Mouse (Mus musculus) skeletal muscle tissue, adult 2 months (tissue): ENCODE data around the gene Nav3.
"Not testable (repeated sequence)": the region's sequence is repeated elsewhere in the genome, so short reads cannot be mapped to it uniquely, and the experiment has no call there.

Experiments
- DNase-seq: peaks from one replicate; pipeline ENCODE4 v3.0.0-alpha.2; 2012; ENCODE audit warnings: low read depth, low spot score

Gene Nav3

DNA sequence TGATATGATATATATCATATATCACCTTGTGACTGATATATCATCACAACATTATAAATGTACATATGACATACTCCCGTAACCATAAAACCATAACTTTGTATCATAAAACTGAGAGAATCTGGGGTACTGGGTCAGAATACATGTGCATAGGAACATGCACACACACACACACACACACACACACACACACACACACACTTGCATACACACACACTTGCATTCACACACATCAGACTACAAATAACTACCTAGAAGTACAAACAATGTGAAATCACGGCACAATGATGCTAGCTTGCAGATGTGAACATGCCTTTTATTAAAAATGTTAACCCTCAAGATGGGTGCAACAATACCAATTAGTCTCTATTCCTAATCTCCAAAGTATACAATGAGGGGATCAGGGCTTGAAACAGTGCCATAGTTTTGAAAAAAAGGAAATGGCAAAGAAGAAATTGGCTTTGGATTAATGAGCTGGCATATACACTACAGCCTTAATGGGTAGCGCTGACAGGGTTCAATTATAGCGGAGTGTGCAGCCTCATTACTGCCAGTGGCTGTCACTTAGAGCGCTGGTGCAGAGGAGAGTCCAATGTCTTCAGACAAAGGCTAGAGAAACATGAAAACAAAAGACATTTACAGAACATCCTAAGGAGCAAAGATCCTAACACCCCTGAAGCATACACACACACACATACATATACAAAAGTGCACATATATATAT lies 72.3 kb downstream of the Nav3 start:
- DNase-seq, result not testable (repeated sequence)

DNA sequence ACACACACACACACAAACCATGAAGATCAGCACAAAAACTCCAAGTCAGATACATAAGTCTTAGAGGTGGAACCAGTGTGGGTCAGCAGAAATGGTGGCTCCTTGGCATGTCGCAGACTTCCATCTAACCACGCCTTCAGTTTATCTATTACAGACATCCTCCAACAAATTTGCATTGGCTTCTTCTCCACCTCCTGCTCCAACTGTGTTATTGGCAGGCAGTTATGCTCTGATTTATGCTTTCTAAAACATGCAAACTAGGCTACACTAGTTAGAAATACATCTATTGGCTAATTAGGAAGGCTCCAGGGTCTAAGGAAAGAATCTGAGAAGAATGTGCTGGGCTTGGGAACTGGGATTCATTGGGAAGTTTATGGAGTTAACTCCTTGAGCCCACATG lies 75.2 kb downstream of the Nav3 start:
- no peak for DNase-seq

DNA sequence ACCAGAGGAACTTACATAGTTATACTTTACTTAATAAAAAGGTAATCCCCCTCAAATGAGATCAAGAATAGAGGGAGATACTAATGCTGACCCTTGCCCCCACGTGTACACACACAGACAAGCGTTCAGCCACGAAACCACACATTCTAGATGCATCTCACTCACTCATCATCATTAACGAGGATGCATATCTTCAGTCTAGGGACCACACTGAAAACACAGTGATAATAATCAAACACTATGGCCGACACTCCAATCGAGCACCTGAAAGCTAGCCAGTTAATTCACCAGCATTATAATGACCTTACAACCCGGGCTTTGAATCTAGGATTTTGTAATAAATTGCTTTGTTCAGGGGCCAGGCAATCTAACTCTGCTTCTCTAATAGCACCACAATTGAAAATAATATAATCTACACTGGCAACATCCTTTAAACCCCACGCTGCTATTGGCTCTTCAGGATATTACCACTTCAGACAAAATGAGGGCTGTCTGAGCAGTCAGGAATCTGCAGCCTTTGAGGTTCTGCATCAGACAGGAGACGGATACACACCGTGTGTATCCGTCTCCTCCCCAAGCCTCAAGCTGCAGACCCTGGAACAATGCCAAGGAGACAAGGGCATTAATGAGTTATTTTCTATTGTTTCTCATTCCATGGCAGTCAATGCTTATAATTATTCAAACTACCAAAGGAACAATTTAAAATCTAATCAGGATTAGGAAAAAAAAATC lies 83.1 kb downstream of the Nav3 start:
- DNase-seq, result no peak

DNA sequence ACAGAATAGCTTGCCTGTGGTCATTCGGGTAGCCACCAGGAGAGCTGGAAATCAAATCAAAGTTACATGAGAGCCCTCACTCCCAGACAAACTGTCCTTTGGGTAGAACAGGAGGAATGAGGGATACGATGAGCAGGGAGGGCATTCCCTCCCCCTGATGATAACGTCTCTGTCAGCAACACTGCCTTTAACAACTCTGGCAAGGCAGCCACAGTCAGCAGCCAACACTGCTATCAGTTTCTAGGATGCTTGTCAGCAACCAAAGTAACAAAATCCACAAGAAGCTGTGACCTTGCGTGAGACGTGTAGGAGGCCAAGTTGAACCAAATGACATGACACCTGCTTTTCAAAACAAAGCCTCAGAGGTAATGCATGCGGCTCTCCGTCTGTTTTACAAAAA lies 103.9 kb downstream of the Nav3 start:
- DNase-seq, result no peak

DNA sequence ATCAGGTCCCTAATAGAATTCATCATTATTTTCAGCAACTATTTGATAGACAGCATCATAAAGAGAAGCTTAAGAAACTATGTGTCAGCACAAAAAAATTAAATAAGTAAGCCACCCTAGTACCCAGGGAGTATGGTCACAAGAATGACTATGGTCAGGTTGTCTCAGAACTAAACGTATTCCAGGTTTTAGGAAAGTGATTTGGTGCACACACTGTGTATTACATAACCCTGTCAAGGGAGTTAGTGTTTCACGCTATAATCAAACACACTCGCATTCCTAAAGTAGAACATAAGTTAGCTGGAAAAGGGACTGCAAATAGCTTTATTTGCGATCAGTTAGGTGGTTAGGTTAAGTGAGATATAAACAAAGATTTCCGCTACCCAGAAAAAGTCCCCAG lies 126.0 kb downstream of the Nav3 start:
- peak; percentile 7 for DNase-seq

DNA sequence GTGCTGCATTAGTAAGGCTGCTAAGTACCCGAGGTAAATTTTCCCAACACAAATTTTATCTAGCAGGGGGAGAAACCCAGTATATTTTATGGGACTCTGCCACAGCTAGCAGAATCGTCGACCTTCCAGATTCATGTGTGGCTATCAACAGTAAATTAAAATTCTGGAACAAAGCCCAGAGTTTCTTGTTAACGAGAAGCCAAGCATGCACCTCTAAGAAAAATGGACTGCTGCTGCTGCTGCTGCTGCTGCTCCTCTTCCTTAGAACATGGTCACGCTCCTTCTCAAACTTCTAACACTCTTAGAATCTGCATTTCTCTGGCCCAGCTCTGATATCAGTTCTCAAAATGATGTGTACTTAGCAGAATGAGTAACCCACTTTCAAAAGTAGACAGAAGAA lies 126.4 kb downstream of the Nav3 start:
- DNase-seq, result no peak

DNA sequence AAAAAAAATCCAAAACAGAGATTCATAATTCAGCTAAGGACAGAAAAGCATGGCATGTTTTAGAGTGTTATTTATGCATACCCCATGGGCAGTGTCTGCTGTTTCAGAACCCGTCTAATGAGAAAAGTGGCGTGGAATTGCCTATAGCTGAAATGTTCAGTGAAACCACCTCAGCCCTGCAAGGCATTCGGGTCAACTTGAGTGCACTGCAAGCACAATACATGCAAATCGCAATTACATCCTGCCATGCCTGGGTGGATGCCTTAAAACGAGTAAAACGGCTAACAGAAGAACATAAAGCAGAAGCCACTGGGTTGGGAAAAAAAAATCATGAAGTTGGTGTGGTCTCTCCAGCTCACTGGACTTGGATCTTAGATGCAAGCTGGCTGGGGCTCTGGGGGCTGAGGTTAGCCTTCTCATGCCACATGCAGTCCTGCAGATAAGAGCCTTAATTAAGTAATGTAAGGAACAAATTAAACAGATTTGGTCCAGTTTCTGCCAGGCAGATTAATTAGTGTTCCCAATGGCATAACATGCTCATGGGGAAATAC lies 133.8 kb downstream of the Nav3 start:
- no peak for DNase-seq

DNA sequence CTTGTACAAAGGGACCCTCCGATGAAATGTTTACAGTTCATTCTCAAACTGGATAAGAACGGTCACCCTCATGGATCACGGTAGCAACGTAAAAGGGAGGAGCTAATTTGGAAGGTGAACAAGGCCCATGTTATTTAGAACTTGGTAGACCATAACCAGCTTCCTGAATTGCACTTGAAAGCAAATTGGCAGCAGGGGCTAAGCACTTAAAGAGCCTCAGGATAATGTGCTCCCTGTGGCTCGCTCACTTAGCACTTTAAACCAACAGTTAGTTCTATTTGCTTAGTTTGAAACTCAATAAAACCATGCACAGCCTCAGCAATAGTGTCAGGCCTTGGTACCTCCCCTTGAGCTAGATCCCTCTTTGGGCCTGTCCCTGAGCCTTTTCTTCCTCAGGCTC lies 138.7 kb downstream of the Nav3 start:
- no peak for DNase-seq

DNA sequence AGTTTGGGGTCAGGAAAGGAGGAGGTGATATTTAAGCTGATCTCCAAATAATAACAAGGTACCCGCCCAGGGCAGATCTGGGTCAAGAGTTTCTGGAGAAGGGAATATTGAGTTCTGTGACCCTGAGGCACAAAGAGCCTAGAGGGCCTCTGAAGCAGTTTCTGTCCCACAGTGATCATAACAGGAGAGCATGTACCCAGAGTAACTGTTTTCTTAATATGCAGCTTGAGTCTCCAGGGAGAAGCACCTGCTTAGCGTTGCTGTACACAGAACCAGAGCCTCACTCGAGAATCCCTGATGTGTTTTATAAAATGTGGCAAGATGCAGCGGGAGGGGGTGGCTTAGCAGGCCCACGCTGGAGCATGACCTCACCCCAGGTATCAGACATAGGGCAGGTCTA lies 141.5 kb downstream of the Nav3 start:
- DNase-seq, result no peak

DNA sequence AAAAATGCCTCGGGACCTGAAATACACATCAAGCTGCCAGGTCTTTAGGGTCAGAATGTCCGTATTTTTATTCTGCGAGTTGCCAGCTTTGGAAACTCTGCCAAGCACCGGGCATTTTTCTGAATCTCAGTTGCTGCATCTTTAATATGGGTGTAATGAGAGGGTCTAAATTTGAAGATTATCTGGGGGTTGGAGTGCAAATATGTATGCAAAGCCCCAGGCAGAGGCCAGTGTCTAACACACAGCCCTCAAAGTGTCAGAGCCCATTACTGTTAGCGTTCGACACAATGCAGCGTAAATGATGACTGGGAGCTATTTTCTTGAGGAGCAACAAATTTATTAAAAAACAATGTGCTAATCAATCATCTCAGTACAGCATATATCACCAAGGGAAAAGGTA lies 142.0 kb downstream of the Nav3 start:
- no peak for DNase-seq

DNA sequence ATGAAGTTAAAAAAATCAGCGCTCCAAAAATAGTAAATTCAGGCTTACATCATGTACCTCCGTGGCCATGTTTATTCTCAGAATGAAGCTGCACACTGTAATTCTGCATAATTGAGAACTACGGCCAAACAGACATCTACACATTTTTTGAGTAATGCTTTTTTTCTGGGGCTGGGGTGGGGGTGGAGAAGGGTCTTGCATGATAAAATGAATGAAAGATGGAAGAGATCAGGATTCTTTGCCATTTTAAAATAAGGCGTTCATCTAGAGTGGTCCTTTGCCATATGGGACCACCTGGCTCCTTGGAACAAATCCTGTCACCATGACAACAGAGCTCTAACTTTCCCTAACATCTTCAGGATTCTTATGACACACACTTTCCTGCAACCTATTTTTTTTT lies 146.5 kb downstream of the Nav3 start:
- no peak for DNase-seq

DNA sequence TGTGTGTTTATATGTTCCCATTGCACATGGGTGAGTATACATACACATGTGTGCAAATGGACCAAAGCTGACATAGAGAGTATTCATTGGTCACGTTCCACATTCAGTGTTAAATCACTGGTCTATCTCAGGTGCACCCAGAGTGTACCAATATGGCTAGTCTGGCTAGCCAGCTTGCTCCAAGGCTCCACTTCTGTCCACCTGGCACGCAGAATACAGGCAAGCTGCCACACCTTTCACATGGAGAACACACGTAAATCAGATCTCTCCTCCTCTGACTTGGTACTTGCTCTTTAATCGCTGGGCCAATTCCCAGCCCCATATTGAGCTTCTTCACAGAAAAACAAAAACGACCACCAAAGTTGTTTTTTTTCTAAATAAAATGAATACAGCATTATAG lies 150.4 kb downstream of the Nav3 start:
- no peak for DNase-seq

DNA sequence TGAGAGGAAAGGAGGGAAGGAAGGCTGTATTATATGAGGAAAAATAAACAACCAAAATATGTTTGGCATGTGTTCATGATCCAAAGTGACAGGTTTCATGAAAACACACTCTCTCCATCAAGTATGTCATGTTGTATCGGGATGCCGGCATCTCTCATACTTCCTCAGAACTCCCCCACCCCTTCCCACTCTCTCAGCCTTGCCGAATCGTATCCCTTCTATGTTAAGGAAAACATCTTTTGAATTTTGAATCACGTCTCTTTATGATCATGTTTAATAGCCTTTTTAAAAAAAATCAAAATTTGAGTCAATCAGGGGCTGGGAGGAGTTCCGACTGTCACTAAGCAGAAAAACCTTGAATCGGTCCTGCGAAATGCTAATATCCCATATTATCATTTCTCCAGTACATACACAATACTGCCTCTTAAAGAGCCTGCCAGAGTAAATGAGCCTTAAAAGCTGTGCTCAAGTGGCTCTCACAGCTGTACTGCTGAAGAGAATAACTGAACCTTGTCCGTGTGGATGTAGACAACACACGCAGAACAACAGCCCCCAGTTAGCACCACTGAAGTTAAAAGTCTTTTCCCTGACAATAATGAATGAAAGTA lies 165.9 kb downstream of the Nav3 start:
- DNase-seq, result no peak

DNA sequence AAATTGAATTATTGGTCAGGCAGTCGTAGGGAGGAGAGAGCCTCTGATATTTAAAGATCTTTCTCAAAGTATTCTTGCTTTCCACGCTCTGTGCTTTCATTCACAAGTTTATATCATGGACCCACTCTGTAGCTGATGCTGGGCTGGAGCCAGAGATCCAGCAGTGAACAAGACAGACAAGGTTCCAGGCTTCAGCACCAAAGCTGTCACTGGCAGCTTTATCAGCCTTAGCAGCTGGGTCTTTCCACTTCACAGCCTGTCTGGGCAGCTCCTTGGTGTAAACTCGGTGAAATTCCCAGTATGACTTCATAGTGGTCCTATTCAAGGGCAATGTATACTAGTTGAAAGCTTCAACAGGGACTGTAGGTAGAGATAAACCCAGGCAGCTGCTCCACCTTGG lies 172.1 kb downstream of the Nav3 start:
- no peak for DNase-seq

DNA sequence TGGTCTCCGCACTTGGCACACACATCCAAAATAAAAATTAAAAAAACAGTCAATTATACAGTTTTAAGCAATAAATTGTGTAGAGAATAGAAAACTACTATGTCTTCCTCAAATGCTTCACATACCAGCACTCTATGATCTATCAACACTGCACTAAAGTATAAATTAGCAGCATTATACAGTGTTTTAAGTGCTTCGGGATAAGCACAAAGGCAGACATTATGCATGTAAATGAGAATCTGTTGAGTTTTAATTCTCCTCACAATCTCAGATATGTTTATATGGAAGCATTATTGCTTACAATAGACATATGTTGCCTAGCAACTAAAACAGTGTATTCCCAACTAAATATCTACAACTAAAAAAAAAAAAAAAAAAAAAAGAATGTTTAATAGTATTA lies 183.2 kb downstream of the Nav3 start:
- DNase-seq, result no peak

DNA sequence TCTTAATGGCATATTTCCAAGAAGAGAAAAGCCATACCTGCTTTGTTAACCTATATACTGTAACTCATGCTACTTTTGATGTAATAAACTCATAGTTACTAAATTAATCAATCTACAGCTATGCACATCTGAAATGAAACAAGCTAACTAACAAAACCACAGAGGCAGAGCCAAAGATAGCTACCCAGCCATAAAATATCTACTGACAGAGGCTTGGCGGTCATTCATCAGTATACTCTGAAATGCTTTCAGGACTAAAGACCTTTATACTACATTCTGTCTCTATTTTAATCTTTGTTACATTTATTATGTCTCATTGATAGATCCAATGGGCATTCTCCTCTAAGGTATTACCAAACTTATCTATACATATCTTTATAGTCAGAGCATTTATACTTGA lies 185.4 kb downstream of the Nav3 start:
- DNase-seq, result no peak

DNA sequence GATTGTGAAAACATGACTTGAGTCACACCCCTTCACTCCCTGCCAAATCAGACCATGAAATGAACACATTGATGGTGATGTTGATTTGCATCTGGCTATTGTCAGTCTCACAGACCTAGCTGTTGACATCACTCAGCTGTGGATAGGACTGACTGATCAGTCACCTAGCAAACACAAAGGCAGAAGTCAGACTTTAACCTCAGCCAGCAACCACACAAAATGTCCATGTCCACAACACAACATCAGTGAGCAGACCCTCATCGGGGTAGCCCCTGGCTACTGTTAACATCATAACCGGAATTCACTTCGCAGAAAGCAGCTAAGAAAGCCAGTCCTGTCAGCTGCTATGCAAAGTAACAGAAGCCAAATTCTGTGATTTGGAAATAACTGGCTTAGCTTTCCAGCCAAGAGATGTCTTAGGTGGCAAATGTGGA lies 213.9 kb downstream of the Nav3 start:
- no peak for DNase-seq

DNA sequence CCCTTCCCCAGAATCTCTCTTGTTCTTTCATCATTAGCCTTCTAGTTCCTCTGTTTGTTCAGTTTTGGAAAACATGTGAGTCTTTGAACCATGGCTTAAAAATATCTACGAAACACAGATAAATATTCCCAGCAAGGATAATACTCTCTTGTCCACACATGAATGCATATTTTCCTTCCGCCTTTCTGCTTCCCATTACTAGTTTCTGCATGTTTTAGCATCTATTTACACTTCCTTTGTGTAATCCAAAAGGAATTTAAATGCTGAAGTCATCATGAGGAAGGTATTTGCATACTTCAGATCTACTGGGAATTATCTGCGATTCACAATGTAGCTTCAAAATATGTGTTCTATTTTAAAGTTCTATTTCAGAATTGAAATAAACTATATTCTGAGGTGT lies 215.3 kb downstream of the Nav3 start:
- no peak for DNase-seq

DNA sequence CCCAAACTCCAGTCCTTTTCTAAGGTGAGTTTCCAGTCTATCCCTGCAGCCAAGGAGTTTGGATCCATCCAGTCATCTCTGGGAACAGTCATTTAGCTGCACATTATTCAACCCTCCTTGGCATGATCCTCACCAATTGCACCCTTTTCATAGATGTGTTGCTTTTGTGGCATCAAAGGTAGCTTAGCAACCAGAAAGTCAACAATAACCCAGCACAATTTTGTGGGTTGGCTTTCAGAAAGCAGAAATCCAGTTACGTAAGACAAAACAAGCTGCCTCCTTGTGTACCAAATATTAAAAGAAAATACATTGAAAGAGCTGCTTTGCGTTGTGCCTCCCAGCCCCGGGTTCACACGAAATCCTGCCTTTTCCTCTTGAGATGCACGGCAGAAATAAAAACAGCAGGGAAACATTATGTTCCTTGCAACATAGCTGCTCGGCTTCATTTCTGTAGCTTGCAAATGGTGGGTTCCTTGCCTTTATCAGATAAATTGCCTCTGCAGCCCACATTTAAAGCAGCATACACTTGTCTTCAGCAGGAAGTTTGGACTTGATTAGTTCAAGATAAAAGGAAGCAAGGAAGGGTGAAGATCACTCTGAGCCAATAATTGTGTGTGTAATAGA lies 222.6 kb downstream of the Nav3 start:
- no peak for DNase-seq

DNA sequence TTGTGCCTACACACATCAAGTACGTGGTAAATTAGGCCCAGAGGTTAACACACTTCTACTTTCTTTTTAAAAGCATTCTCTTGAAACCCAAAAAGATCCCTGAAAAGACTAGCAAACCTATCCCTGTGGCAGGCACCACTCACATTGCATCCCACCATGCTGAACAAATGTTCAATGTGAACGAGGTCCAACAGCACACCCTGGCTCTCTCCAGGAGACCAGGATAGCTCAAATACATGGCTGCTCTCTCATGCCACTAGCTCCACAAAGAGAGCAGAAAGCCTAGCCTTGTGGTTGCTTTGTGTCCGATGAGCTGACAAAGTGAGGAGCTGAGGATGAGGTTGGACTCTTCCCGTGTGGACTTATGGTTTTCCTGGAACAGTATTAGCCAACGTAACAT lies 249.6 kb downstream of the Nav3 start:
- no peak for DNase-seq

DNA sequence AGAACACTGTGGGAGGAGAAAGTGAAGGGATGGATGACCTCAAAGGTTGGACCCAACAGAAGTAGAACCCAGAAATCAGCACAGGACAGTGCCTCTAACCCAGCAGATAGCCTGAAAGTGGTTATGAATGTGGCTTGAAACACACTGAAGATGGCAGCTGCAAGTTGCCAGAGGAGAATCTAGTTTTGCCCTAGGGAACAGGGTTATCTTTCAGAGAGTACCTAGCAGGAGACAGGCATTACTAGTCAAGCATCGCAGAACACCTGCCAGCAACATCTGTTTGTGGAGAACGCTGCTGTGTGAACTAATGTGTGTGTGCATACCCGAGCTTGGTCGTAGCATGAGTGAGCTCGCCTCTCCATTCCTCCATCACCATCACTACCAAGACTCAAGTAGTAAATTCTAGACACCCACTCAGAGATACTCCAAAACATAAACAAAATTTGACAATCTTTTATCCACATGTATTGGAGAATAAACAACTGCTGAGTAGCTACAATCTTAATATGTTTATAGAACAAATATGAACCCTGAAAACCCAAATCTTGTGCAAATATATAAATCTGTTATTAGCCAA lies 251.8 kb downstream of the Nav3 start:
- no peak for DNase-seq

DNA sequence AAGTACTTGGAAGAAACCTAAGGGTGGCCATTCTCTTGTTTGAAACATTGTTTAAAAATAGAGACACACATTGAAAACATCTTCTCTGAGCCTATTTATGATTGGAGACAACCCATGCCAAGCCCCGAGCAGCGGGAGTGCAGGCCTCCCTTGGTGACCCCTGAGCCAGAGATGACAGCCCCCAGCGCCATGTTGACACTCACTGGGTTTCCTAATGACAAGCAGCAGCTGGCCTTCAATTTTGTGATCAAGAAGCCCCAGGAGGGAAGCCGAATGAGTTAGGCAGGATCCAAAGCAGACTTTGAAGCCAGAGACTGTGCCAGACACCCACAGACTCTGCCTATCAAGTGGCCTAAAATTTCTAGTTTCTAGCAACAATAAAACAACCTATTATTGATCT lies 263.1 kb downstream of the Nav3 start:
- DNase-seq, result no peak
